Mouse (Mus musculus): Measurements from ENCODE around the gene Gapdh. TPM values are rescaled to one million over a fixed set of nuclear protein-coding genes. Genes with fewer than 3 reads are reported as not detected.
A peak's percentile ranks its signal among the peaks of the same experiment; 100 is the strongest.

The Gapdh gene
- 229 and 264 TPM in 2 replicates for polyA plus RNA-seq (2012; ENCODE audit: insufficient read depth, insufficient read length, missing spikeins)

- Histone ChIP-seq H3K4me3 (ENCODE audit: insufficient read depth, low read length) (peak within 1 kb of the TSS; percentile 92), H3K27ac (ENCODE audit: insufficient read depth, low read depth, low read length) (peak within 1 kb of the TSS; percentile 85), H3K4me1 (ENCODE audit: control insufficient read depth, insufficient read depth, low read length) (peaks cover 12% of the 10 kb centered on the region)
- TF ChIP-seq POLR2A (IDR thresholded peaks at IDR 0.05; ENCODE audit: borderline replicate concordance, low read depth, low read length) (no peak), CTCF (IDR thresholded peaks at IDR 0.05; ENCODE audit: low read depth, low read length) (no peak)
These were observed at the start of gene Gapdh for GRCm38 (mm10) chr6:125166051-125166751. Gene Gapdh, minus strand, starts transcription at chr6:125166467.

GRCm38 (mm10) chr6:125215148-125215954, 49.1 kb upstream of the Gapdh start, which contains the start of gene Vamp1:
Gene Vamp1, plus strand, starts transcription at chr6:125215551.
- TF ChIP-seq CTCF (IDR thresholded peaks at IDR 0.05; ENCODE audit: low read depth, low read length): no peak
- peak; percentile 79; the same call in 1 of the 2 replicates for TF ChIP-seq POLR2A (IDR thresholded peaks at IDR 0.05; ENCODE audit: borderline replicate concordance, low read depth, low read length)
- peak within 1 kb of the TSS; percentile 70 for H3K4me3 ChIP-seq (ENCODE audit: insufficient read depth, low read length)
- H3K27ac ChIP-seq (ENCODE audit: insufficient read depth, low read depth, low read length): peak within 1 kb of the TSS; percentile 82
- peaks cover 19% of the 10 kb centered on the region for H3K4me1 ChIP-seq (ENCODE audit: control insufficient read depth, insufficient read depth, low read length)

- TF ChIP-seq CTCF (IDR thresholded peaks at IDR 0.05; ENCODE audit: low read depth, low read length) (no peak), POLR2A (IDR thresholded peaks at IDR 0.05; ENCODE audit: borderline replicate concordance, low read depth, low read length) (no peak)
- Histone ChIP-seq H3K4me3 (ENCODE audit: insufficient read depth, low read length) (no peak overlapping the region), H3K27ac (ENCODE audit: insufficient read depth, low read depth, low read length) (no peak overlapping the region), H3K4me1 (ENCODE audit: control insufficient read depth, insufficient read depth, low read length) (peaks cover 17% of the 10 kb centered on the region)
These were observed 47.4 kb upstream of the Gapdh start for GRCm38 (mm10) chr6:125213715-125214114.

- Histone ChIP-seq H3K4me3 (ENCODE audit: insufficient read depth, low read length) (no peak overlapping the region), H3K27ac (ENCODE audit: insufficient read depth, low read depth, low read length) (no peak overlapping the region), H3K4me1 (ENCODE audit: control insufficient read depth, insufficient read depth, low read length) (peaks cover 12% of the 10 kb centered on the region)
- TF ChIP-seq CTCF (IDR thresholded peaks at IDR 0.05; ENCODE audit: low read depth, low read length) (no peak), POLR2A (IDR thresholded peaks at IDR 0.05; ENCODE audit: borderline replicate concordance, low read depth, low read length) (no peak)
These were observed 46.9 kb upstream of the Gapdh start for GRCm38 (mm10) chr6:125213129-125213528.

DNA sequence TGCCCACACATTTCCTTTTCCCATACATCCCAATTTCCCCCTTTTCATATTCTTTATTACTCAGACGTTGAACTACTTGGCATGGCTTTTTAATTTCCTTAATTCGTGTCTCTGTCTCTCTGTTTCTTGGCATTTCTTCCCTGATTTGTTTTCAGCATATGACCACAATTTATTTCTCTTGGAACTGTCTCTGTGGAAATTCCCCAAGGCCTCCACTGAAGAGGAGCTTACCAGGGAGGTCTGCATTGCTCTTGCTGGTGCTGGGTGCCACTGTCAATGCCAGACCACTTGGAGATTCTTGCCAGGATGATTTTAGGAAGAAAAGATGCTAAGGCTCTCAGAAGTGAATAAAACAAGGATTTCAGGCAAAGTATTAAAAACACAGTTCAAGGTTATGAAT, 46.4 kb upstream of the Gapdh start:
- TF ChIP-seq POLR2A (IDR thresholded peaks at IDR 0.05; ENCODE audit: borderline replicate concordance, low read depth, low read length): no peak
- TF ChIP-seq CTCF (IDR thresholded peaks at IDR 0.05; ENCODE audit: low read depth, low read length): no peak
- Histone ChIP-seq H3K4me1 (ENCODE audit: control insufficient read depth, insufficient read depth, low read length) (peaks cover 10% of the 10 kb centered on the region), H3K4me3 (ENCODE audit: insufficient read depth, low read length) (no peak overlapping the region), H3K27ac (ENCODE audit: insufficient read depth, low read depth, low read length) (no peak overlapping the region)

DNA sequence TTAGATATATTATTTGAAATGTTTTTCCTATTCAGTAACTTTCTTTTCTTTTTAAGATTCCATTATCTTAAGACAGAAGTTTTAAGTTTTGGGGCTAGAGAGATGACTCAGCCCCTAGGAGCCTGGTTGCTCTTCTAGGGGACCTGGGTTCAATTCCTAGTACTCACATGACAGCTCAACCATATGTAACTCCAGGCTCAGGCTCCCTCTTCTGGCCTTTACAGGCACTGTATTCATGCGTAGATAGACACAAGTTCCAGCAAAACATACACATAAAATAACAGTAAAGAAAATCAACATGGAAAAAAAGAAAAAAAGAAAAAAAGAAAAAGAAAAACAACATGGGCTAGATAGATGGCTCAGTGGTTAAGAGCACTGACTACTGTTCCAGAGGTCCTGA, 44.2 kb upstream of the Gapdh start:
- TF ChIP-seq CTCF (IDR thresholded peaks at IDR 0.05; ENCODE audit: low read depth, low read length) (no peak), POLR2A (IDR thresholded peaks at IDR 0.05; ENCODE audit: borderline replicate concordance, low read depth, low read length) (no peak)
- H3K27ac ChIP-seq (ENCODE audit: insufficient read depth, low read depth, low read length): no peak overlapping the region
- H3K4me3 ChIP-seq (ENCODE audit: insufficient read depth, low read length): no peak overlapping the region
- H3K4me1 ChIP-seq (ENCODE audit: control insufficient read depth, insufficient read depth, low read length): peaks cover 3% of the 10 kb centered on the region; the same call in 1 of the 2 replicates

DNA sequence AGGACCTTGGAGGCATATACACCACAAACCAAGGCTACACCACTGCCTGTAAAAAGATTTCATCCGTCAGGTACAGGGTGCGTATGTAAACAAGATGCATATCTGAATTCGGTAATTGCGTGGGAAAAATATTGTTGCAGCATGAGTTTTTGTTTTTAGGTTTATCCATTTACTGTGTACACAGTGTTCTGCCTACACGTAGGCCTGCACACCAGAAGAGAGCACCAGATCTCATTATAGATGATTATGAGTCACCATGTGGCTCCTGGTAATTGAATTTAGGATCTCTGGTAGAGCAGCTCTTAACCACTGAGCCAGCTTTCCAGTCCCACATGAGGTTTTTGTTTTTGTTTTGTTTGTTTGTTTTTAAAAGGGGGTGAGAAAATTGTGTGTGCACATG, 30.9 kb upstream of the Gapdh start:
- TF ChIP-seq CTCF (IDR thresholded peaks at IDR 0.05; ENCODE audit: low read depth, low read length) (no peak), POLR2A (IDR thresholded peaks at IDR 0.05; ENCODE audit: borderline replicate concordance, low read depth, low read length) (no peak)
- Histone ChIP-seq H3K4me3 (ENCODE audit: insufficient read depth, low read length) (no peak overlapping the region), H3K4me1 (ENCODE audit: control insufficient read depth, insufficient read depth, low read length) (peaks cover 9% of the 10 kb centered on the region), H3K27ac (ENCODE audit: insufficient read depth, low read depth, low read length) (no peak overlapping the region)

- TF ChIP-seq POLR2A (IDR thresholded peaks at IDR 0.05; ENCODE audit: borderline replicate concordance, low read depth, low read length) (no peak), CTCF (IDR thresholded peaks at IDR 0.05; ENCODE audit: low read depth, low read length) (no peak)
- H3K4me3 ChIP-seq (ENCODE audit: insufficient read depth, low read length): no peak overlapping the region
These were observed 30.0 kb upstream of the Gapdh start for GRCm38 (mm10) chr6:125196301-125196700.

DNA sequence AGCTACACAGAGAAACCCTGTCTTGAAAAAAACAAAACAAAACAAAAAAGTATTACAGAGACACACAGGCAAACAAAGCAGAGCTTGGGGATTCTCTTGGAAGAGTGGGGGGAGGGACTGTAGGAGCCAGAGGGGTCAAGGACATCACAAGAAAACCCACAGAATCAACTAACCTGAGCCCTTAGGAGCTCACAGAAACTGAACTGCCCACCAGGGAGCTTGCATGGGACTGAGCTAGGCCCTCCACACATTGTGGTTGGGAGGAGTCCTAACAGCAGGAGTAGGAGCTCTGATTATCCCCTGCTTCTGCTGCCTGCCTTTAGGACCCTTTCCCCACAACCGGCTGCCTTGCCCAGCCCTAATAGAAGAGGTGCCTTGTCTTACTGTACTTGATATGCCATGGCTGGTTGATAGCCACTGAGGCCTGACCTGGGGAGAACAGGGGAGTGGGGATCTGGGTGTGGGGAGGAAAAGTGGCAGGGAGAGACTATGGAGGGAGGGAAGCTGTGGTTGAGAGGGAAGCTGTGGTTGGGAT, 29.3 kb upstream of the Gapdh start:
- TF ChIP-seq POLR2A (IDR thresholded peaks at IDR 0.05; ENCODE audit: borderline replicate concordance, low read depth, low read length) (no peak), CTCF (IDR thresholded peaks at IDR 0.05; ENCODE audit: low read depth, low read length) (no peak)
- no peak overlapping the region for H3K27ac ChIP-seq (ENCODE audit: insufficient read depth, low read depth, low read length)
- H3K4me1 ChIP-seq (ENCODE audit: control insufficient read depth, insufficient read depth, low read length): peaks cover 9% of the 10 kb centered on the region
- no peak overlapping the region for H3K4me3 ChIP-seq (ENCODE audit: insufficient read depth, low read length)

More at GRCm38 (mm10) chr6:125196301-125196700, 30.0 kb upstream of the Gapdh start:
- Histone ChIP-seq H3K27ac (ENCODE audit: insufficient read depth, low read depth, low read length) (no peak overlapping the region), H3K4me1 (ENCODE audit: control insufficient read depth, insufficient read depth, low read length) (peaks cover 9% of the 10 kb centered on the region)
